Mouse (Mus musculus) frontal cortex, postnatal 10 days (tissue): ENCODE measurements around the gene Unc93a.
"Not testable (repeated sequence)": the region's sequence is repeated elsewhere in the genome, so short reads cannot be mapped to it uniquely, and the experiment has no call there.

Experiments
- DNase-seq, 2 experiments: peaks; one replicate each; pipeline ENCODE4 v3.0.0; 2022; ENCODE audit warnings: low spot score in 2 of 2, mixed read lengths in 1 of 2

Gene Unc93a

GRCm38 (mm10) chr17:13069227-13069626 lies 62.4 kb downstream of the Unc93a start:
- DNase-seq, result not testable (repeated sequence)

GRCm38 (mm10) chr17:13067864-13068385 lies 63.7 kb downstream of the Unc93a start:
- not testable (repeated sequence) for DNase-seq

- DNase-seq, result not testable (repeated sequence)
Measured at GRCm38 (mm10) chr17:13062882-13063281, 68.7 kb downstream of the Unc93a start.

- DNase-seq, result not testable (repeated sequence)
Measured at GRCm38 (mm10) chr17:13060804-13061203, 70.8 kb downstream of the Unc93a start, which contains the start of gene Tcp10b. Gene Tcp10b (plus strand): TSS chr17:13061104.
